Mouse (Mus musculus): ENCODE results near the gene Tex12.

DNA sequence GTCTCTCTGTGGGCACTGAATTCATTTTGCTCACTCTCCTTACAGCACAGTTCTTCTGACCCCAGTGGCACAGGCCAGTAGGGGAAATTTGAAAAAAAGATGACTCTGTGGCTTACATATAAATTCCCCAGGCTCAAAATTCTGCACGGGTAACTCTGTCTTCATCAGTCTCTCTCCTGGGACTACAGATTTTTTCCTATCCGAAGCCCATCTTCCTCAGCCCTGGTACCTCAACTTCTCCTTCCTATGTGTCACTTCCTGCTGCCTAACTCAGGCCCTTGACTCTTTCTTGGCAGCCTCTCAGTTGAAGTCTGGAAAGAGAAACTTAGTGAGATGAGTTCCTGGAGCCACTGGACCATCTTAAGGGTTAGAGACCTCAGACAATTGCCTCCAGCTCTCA, 7.6 kb downstream of the Tex12 start:
- no peak for TF ChIP-seq POLR2A (IDR thresholded peaks at IDR 0.05; ENCODE audit: borderline replicate concordance, insufficient read depth, low read length)
- TF ChIP-seq CTCF (IDR thresholded peaks at IDR 0.05; ENCODE audit: borderline replicate concordance, insufficient read depth, low read depth, low read length): no peak
